Mouse (Mus musculus): ENCODE measurements around the gene Mtmr11. TPM values are rescaled to one million over a fixed set of nuclear protein-coding genes. Genes with fewer than 3 reads are reported as not detected.
A peak's percentile ranks its signal among the peaks of the same experiment; 100 is the strongest.
"Not testable (repeated sequence)": the region's sequence is repeated elsewhere in the genome, so short reads cannot be mapped to it uniquely, and the experiment has no call there.

Gene Mtmr11
- total RNA-seq, 2 experiments from 2014 or later = 15.0 to 22.2 TPM

DNA sequence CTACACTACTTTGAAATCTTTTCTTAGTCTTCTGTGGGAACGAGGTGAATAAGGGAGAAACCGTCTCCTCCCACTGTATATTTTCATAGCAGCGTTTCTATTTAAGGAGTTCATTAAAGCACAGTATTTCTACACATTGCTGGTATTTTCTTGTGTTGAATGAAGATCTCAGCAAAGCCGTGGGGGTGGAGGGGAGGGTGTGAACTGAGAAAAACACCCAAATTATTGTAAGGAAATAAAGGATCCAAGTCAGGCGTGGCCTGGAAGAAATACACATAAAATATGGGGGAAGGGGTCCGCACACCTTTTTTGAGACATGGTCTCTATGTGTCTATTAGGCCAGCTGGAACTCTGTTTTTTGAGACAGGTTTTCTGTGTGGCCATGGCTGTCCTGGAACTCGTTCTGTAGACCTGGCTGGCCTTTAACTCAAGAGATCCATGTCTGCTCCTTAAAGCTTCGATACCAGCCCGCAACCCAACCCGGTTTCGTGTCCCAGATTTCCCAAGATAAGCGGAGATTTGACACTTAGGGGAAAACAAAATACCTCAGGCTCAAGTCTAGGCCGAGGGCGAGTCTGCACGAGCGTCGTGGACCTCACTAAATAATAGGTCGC lies 9.9 kb downstream of the Mtmr11 start:
- no peak for DNase-seq (ENCODE audit: low spot score in 2 of 2)

DNA sequence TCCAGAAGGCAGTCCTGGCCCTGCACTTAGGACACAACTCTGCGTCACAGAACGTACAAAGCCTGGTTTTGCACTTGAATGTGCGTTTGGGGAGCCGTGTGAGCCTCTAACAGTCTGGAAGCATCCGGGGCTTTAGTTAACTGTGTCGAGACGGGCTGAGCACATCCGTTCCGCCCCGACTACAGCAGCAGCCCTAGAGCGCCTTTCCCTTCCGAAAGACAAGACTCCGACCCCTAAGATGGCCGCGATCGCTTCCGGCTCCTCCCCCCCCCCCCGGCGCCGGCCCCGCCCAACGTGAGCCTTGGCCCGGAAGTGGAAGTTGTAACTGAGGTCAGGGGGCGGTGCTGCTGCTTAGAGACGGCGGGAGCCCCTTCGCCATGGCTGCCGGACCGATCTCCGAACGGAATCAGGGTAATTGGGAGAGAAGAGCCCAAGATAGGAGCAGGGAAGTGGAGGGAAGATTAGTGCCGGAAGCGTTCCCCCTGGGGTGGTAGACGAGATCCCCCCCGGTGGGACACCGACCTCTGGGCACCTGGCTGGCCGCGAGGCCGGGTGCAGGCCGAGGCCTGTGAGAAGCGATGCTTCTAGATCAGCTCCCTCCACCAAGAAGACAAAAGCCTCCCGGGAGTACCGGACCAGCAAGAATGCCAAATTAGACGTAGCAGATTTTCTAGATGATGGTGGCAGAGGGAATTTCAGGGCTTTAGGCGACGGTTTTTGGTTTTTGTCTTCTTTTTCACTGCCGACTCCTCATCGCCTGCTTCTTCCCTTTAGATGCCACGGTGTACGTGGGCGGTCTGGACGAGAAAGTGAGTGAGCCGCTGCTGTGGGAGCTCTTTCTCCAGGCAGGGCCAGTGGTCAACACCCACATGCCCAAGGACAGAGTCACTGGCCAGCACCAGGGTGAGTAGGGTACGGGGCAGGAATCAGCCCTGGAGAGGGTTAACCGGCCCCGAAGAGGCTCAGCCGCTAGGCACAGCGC lies 10.7 kb downstream of the Mtmr11 start, which contains the start of gene Sf3b4:
Gene Sf3b4, plus strand, starts transcription at position 136 of the 982 bp plus-strand sequence.
- peak; percentile 66 to 76 for DNase-seq (ENCODE audit: low spot score in 2 of 2)

DNA sequence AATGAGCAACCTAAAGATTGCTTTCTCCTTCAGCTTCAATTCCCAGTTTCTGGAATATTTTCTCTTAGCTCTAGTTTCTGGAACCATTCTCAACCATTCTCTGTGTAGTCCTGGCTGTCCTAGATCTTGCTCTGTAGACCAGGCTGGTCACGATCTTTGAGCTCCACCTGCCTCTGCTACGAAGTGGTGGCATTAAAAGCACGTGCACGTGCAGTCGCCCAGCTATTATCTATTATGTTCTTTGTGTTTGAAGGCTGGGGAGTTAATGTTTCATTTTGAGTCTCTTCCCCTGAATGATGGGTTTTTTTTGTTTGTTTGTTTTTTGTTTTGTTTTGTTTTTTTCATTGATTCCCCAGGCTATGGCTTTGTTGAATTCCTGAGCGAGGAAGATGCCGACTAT lies 11.4 kb downstream of the Mtmr11 start:
- no peak for DNase-seq (ENCODE audit: low spot score in 2 of 2)

DNA sequence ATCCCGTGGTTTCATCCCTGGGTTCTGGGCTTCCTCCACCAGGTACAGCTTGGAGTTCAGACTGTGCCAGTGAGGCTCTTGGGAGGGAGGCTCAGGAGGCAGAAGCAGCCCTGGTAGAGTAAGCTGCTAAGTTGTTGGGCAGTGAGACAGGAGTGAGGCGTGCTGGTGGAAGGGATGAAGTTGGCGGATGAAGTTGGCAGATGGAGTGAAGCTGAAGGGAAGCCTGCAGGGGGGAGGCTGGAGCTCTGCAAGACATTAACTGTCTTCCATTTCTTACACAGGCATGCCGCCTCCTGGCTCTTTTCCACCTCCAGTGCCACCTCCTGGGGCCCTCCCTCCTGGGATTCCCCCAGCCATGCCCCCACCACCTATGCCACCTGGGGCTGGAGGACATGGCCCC lies 12.2 kb downstream of the Mtmr11 start:
- not testable (repeated sequence) for DNase-seq (ENCODE audit: low spot score in 2 of 2)

DNA sequence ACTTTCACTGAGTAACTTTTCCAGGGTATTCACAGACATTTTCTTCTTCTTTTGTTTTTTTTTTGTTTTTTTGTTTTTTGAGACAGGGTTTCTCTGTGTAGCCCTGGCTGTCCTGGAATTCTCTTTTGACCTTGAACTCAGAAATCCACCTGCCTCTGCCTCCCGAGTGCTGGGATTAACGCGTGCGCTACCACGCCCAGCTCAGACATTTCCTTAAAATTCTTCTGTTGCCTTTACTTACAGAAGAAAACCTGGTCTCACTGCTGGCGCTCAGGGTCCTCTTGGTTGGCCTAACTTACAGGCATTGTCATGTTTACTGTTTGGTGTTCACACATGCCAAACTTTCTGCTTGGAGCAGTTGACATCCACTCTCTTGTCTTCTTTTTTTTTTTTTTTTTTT lies 13.4 kb downstream of the Mtmr11 start:
- no peak for DNase-seq (ENCODE audit: low spot score in 2 of 2)

DNA sequence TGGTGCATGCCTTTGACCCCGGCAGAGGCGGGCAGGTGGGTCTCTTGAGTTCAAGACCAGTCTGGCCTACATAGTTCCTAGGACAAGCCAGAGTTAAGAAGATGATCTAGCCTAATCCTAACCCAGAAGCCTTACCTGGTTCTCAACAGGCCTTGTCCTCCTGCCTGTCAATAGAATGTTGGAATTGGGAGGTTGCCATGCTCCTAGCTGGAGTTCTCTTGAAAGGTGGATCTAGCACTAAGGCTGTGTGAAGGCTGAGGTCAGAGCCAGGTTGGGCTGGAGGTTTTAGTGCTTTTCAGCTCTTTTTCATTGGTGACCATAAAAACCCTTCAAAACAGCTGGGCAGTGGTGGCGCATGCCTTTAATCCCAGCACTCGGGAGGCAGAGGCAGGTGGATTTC lies 16.6 kb downstream of the Mtmr11 start:
- DNase-seq (ENCODE audit: low spot score in 2 of 2) = no peak

DNA sequence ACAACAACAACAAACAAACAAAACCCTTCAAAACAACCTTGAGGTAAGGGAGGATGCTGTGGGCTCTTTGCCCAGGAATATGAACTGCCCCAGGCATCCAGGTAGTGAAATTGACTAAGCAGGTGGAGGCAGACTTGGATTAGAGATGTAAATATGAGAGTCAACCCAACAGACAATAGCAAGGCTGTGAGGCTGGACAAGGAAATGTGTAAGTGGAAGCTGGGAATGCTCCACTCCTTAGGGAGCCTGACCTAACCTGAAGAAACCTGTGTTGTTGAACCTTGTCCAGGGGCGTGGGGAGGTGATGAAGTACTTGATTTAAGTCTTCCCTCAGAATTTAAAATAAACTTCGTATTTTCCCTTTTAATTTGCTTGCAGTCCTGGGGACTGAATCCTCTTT lies 17.1 kb downstream of the Mtmr11 start:
- no peak for DNase-seq (ENCODE audit: low spot score in 2 of 2)

DNA sequence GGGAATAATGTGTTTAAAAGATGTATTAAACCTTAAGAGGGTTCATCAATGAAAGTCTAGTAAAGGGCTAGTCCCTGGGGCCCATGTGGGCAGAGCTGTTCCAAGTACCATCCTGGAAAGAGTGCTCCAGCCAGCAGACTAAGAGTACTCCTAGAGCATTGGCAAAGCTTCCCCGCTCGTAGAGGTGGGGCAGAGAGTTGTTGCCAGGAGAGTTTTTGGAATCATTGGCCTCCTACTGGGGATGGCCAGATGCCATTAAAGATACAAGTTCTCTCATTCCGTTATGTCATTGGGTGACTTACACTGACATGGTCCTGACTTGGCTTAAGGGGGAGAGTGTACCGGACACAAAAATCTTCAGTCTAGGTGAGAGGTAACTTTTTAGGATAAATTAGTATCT lies 17.7 kb downstream of the Mtmr11 start:
- DNase-seq (ENCODE audit: low spot score in 2 of 2) = no peak

DNA sequence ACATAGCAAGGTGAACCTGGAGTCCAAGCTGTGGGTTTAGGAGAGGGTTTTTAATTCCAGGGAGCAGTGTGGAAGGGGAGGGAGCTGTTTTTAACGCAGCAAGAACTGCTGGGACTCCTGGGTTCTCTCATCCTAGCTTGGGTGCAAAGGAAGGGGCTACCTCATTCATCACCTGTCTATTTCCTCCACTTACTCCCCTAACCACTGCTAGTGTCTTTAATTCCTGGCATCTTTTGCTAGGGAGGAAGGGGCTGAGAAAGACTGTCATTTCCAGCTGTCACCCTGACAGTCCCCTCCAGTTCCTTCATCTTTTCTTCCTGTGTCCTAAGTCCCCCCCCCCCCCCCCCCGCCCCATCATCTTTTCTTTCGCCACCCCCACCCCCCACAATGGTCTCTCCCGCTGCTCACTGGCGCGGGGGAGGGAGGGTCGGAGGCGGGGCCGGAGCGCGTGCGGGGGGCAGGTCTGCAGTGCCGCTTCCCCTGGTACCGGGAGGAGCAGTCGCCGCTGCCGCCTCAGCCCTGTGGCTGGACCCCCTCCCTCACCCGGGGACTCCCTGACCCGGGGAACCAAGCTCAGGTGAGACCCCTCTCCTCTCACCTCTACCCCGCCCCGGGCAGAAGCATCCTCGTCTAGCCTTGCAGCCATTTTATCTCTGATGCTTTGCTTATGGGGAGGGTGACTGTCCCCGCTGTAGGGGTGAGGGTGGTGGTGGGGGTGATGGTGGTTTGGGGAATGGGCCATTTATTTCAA lies 19.1 kb downstream of the Mtmr11 start, which contains the start of gene Sv2a:
Gene Sv2a, plus strand, starts transcription at position 425 of the 751 bp plus-strand sequence.
- DNase-seq (ENCODE audit: low spot score in 2 of 2) = no peak

DNA sequence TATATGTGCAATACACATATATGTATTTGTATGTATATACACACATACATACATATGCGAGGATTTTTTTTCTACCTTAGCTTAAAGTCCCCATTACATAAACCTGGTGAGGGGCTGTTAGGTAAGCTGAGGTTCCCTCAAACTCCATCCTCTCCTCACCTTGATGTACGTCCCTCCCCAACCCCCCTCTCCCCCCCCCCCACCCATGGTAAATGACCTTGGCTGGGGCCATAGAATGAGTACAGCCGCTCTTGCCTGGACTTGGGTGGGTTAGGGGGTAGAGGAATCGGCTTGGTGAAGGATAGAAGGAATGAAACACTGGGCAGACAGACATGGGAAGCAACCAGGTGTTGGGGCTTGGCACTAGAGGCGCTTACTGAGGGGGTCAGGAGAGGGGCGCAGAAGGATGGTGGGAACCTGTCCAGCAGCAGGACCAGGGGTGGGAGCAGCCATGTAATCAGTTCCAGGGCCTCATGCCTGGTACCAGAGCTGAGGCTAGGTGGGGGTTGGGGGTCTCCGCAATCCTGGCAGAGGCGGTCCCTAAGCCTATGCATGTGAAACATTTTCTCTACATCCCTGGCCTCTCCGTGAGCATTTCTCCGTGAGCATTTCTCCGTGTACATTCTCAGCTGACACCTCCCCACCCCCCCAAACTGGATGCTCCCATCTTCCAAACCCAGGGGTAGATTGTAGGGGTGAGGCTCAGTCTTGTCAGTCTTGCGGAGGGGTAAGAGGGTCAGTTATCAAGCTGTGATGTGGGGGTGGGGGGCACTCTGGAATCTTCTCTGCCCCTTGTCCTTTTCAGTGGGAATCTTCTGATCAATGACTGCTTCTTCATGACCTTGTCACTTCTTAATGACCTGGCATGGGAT lies 19.9 kb downstream of the Mtmr11 start:
- no peak for DNase-seq (ENCODE audit: low spot score in 2 of 2)

DNA sequence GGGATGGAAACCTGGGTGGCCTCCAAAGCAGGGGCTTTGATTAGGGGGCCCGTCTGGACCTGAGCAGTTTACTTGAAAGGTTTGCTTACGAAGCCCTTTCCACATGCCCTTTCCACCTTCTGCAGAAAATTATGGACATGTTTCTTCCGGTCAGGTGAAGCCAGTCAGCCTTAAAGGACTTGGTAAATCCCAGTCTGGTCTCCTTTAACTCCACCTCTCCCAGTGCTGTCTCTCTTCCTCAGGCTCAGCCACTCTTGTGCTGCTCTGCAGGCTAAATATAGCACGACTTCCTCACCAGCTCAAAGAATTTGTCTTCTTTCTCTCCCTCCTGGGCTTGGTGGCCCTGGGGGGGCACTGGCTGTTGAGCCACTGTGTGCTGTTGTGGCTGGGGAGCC lies 20.6 kb downstream of the Mtmr11 start:
- no peak for DNase-seq (ENCODE audit: low spot score in 2 of 2)

DNA sequence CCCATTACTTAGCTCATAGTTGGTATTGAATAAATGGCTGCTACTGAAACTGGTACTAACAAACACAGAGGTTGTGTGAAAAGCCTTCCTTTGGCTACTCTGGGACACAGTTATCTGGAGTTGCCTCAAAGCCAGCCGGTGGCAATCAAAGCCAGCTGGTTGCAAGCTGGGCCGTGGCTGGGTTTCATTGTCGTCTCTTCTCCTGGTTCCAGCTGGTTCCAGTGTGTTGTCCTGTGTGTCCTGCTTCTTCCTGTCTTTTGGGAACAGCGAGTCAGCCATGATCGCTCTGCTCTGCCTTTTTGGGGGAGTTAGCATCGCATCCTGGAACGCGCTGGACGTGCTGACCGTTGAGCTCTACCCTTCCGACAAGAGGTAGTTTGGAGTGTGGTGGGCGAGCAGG lies 31.2 kb downstream of the Mtmr11 start:
- DNase-seq (ENCODE audit: low spot score in 2 of 2) = no peak

DNA sequence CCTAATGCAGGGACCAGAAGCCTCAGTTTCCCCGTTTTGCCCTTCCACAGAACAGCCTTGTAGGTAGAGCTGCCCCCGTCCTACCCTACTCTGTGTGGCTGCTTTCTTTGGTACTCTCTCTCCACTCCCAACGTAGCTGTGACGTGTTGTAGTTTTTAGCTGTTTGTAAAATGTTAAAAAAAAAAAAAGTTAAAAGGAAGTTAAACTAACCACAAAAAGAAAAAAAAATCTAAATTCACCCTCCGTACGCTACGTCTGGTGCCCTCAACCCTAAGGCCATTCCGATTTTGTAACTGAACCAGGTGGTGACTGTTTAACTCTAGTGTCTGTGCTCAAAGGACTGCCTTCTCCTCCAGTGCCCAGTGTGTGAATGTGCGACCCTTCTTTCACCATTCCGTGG lies 33.2 kb downstream of the Mtmr11 start:
- no peak for DNase-seq (ENCODE audit: low spot score in 2 of 2)

DNA sequence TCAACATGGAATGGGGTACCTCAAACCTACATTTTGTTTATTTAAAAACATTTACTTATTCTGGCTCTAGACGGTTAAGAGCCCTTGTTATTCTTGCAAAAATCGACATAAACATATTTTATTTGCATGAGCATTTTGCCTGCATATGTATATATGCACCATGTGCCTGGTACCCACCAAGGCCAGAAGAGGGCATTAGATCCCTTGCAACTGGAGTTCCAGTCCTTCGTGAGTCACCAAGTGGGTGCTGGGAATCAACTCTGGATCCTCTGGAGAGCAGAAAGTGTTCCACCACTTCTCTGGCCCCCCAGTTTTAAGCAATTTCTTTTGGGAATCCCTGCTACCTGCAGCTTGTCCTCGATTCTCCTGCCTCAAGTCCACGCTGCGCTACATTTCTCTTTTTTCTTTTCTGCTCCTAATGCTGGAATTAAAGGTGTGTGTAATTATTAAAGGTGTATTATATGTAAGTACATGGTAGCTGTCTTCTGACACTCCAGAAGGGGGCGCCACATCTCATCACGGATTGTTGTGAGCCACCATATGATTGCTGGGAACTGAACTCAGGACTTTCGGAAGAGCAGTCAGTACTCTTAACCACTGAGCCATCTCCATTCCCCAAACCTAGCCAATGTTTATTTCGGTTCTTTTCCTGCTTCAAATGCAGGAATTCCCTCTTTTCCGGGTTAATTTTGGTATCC lies 34.0 kb downstream of the Mtmr11 start:
- no peak for DNase-seq (ENCODE audit: low spot score in 2 of 2)

DNA sequence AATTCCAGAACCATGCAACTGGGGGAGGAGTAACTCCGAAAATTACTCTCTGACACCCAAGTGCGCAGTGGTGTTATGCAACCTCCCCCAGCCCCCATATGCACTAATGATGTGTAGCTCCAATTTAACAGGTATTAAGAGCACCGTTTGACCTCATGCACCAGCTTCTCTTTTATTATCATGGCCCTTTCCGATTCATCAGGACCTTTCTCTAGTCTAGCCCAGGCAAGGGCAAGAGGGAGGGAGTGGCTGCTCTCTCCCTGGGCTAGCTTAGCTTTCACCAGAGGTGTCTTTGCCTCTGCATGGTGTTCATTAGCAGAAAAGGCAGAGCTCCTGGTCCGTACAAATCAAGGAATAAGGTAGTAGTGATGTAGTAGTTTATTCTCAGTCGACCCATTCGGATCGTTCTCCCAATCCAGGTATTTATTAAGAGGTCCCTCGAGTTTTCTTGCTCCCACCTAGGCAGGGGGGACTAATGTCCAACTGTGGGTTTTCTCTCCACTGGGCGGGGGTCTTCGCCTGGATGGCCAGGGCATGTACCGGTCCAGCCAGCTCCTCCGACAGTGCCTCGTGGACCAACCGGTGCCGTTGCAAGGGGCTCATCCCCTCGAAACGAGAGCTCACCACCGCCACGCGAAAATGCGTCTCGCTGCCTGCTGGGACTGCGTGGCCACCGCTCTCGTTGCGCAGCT lies 34.8 kb downstream of the Mtmr11 start:
- DNase-seq (ENCODE audit: low spot score in 2 of 2) = no peak

DNA sequence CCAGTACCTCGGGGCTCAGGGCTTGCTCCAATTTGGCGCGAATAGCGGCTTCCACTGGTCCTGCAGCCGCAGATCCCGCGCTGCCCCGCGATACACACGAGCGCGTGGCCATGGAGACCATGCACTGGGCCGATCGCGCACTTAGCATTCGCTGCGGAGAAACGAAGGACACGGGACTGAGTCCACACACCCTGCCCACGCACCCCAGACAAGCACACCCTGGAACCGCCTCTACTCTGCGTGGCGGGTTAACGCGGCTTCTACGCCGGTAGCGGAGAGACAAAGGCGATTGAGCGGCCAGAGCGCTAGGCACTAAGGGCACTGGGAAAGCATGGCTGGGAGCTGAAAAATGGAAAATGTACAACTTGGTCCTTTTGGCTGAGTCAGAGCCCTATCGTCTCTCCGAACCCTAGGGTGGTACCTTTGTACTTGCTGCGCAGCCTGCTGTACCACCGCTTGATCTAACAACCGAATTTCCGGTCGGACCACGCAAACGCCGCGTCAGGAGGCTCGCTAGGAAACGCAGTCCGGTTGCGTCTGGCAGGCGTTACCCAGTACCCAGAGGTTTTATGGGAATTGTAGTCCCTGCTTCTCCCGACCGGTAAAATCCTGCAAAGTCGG lies 35.4 kb downstream of the Mtmr11 start:
- peak; percentile 38 to 64 for DNase-seq (ENCODE audit: low spot score in 2 of 2)

DNA sequence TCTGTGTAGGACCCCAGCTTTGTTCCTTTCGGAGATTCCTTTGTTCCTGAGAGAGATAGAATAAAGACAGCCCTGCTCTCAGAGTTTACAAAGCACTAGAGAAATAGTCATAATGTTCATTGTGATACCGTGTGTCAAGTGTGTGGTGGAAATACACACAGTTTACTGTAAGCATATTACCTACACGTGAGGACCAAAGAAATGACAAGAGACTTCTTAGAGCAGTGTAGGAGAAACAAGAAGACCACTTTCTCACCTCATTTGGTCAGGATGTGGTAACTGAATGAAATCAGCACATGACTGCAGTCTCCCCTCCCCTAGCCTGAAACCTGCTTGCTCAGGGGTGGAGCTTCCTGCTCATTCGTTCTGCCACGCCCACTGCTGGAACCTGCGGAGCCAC lies 36.4 kb downstream of the Mtmr11 start:
- no peak for DNase-seq (ENCODE audit: low spot score in 2 of 2)

DNA sequence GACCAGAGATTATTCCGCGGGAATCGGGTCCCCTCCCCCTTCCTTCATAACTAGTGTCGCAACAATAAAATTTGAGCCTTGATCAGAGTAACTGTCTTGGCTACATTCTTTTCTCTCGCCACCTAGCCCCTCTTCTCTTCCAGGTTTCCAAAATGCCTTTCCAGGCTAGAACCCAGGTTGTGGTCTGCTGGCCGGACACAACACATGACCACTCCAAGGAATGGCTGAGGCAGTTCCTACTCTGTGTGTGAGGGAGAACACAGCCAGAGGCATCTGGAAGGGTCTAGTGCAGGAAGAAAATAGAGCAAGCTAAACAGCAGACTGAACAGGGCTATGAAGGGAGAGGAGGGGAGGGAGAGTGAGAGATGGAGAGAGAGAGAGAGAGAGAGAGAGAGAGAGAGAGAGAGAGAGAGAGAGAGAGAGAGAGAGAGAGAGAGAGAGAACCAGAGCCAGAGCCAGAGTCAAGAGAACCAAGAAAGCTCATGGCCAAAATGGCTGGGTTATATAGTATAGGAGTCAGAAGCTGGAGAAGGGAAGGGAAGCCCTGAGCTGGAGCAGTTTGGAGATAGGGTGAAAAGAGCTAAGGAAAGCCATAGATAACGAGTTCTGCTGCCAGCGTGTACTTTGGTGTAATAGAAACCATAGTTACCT lies 36.9 kb downstream of the Mtmr11 start:
- DNase-seq (ENCODE audit: low spot score in 2 of 2) = not testable (repeated sequence)
